Mouse (Mus musculus) brain, adult 2 months (tissue): ENCODE measurements around the gene Stmn1.
A peak's percentile ranks its signal among the peaks of the same experiment; 100 is the strongest.

Source experiments
- DNase-seq: peaks from one replicate; pipeline ENCODE4 v3.0.0; 2011; ENCODE audit warnings: low read depth, low spot score

Gene Stmn1

DNA sequence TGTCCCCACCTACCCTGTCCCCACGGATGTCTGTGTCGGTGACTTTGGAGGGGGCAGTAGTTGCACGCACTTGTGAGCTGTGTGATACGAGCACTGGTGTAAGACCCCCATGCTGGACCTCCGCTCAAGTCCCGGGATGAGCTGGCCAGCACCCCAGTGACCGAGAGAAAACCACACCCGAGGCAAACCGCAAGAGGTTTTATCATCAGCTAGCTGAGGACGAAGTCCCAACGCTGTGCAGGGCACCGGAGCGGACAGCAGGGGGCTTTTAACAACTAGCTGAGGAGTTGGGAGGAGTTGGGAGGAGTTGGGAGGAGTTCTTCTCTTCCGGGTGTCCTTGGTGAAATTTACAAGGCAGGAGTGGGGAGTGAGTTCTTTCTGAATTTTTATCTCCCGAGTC, 44.7 kb downstream of the Stmn1 start:
- no peak for DNase-seq

GRCm38 (mm10) chr4:134514309-134514930, 46.3 kb downstream of the Stmn1 start:
- no peak for DNase-seq

GRCm38 (mm10) chr4:134515614-134516013, 47.5 kb downstream of the Stmn1 start:
- DNase-seq: no peak

- peak; percentile 91 for DNase-seq
Observed at GRCm38 (mm10) chr4:134516981-134517380, 48.9 kb downstream of the Stmn1 start.

DNA sequence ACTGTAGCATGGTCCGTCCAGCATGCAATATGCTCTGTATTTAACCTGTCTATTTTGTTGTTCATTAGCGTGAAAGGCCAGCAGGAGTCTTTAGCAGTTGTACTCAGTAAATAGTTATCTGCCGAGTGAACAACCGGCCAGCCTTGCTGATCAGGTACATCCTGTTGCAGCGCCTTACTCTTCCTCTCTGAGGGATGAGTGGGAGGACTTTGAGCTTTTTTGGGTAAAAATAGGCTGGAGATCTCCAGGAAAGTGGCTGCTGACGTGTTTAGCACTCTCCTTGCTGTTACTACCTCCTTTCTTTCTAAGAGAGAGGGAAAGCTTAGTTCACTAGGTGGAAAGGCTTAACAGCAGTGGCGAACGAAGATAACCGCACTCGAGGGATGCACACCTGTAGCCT, 49.6 kb downstream of the Stmn1 start:
- DNase-seq: peak; percentile 79

- DNase-seq: peak; percentile 63
Observed at GRCm38 (mm10) chr4:134518541-134518940, 50.4 kb downstream of the Stmn1 start.

DNA sequence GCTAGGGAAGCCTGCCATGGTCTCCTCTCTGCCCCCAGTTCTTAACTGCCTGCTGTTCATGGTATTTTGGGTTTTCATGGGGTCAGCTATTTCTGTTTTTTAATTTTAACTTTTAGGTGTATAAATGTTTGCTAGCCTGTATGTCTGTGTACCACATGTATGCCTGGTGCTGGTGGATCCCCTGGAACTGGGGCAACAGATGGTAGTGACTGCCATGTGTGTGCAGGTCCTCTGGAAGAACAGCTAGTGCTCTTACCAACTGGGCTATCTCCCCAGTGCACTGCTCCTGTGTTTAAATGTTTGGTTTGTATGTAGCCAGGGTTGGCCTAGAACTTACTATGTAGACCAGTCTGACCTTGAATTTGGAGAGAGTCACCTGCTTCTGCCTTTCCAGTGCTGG, 51.2 kb downstream of the Stmn1 start:
- DNase-seq: peak; percentile 64
